Mouse (Mus musculus) Muller cell, postnatal 12 days (primary cell): ENCODE measurements around the gene Tubb5.

Source experiments
- DNase-seq: peaks from one replicate; pipeline ENCODE4 v3.0.0-alpha.2; 2015; ENCODE audit errors: inconsistent ontology term

Tubb5 gene

GRCm38 (mm10) chr17:35838122-35838544, at the start of gene Tubb5:
Gene Tubb5 (minus strand): TSS chr17:35838306.
- DNase-seq: peak; percentile 98

GRCm38 (mm10) chr17:35887725-35888124, 49.6 kb upstream of the Tubb5 start:
- DNase-seq: no peak

- no peak for DNase-seq
Measured at GRCm38 (mm10) chr17:35883777-35884176, 45.7 kb upstream of the Tubb5 start.

GRCm38 (mm10) chr17:35882924-35883323, 44.8 kb upstream of the Tubb5 start:
- DNase-seq: no peak

- DNase-seq: peak; percentile 97
Measured at GRCm38 (mm10) chr17:35879245-35880057, 41.3 kb upstream of the Tubb5 start, which contains the start of gene Dhx16. Gene Dhx16 (plus strand): TSS chr17:35879819.

- DNase-seq: no peak
Measured at GRCm38 (mm10) chr17:35874721-35875120, 36.6 kb upstream of the Tubb5 start.

GRCm38 (mm10) chr17:35873774-35874519, 35.8 kb upstream of the Tubb5 start:
- DNase-seq: peak; percentile 87

- no peak for DNase-seq
Measured at GRCm38 (mm10) chr17:35870884-35871696, 33.0 kb upstream of the Tubb5 start.

GRCm38 (mm10) chr17:35870151-35870883, 32.2 kb upstream of the Tubb5 start:
- DNase-seq: peak; percentile 94

- peak; percentile 43 for DNase-seq
Measured at GRCm38 (mm10) chr17:35869346-35870067, 31.4 kb upstream of the Tubb5 start.

GRCm38 (mm10) chr17:35868961-35869345, 30.8 kb upstream of the Tubb5 start:
- DNase-seq: no peak

GRCm38 (mm10) chr17:35868165-35868820, 30.2 kb upstream of the Tubb5 start:
- peak; percentile 31 for DNase-seq

GRCm38 (mm10) chr17:35866911-35867890, 29.1 kb upstream of the Tubb5 start:
- peak; percentile 55 for DNase-seq

- DNase-seq: peak; percentile 86
Measured at GRCm38 (mm10) chr17:35866281-35866831, 28.2 kb upstream of the Tubb5 start.

GRCm38 (mm10) chr17:35865481-35866280, 27.6 kb upstream of the Tubb5 start, which contains the start of gene Ppp1r18:
Gene Ppp1r18 (plus strand): TSS chr17:35865593.
- peak; percentile 90 for DNase-seq

GRCm38 (mm10) chr17:35864832-35865353, 26.8 kb upstream of the Tubb5 start:
- no peak for DNase-seq

GRCm38 (mm10) chr17:35861198-35861857, 23.2 kb upstream of the Tubb5 start, which contains the start of gene Nrm:
Gene Nrm (plus strand): TSS chr17:35861318.
- peak; percentile 95 for DNase-seq
